Mouse (Mus musculus) right cerebral cortex, adult 2 months (tissue): ENCODE measurements around the gene Fgf9.

Experiments used
- DNase-seq, 2 experiments: peaks; one replicate each; pipeline ENCODE4 v3.0.0; 2021 to 2022; ENCODE audit warnings: low spot score in 2 of 2

Gene Fgf9

GRCm38 (mm10) chr14:58089486-58089885, 19.1 kb downstream of the Fgf9 start:
- DNase-seq, result no peak

- no peak for DNase-seq
These were observed 21.0 kb downstream of the Fgf9 start for GRCm38 (mm10) chr14:58091321-58091720.

- DNase-seq, result no peak
These were observed 29.3 kb downstream of the Fgf9 start for GRCm38 (mm10) chr14:58099599-58099998.

DNA sequence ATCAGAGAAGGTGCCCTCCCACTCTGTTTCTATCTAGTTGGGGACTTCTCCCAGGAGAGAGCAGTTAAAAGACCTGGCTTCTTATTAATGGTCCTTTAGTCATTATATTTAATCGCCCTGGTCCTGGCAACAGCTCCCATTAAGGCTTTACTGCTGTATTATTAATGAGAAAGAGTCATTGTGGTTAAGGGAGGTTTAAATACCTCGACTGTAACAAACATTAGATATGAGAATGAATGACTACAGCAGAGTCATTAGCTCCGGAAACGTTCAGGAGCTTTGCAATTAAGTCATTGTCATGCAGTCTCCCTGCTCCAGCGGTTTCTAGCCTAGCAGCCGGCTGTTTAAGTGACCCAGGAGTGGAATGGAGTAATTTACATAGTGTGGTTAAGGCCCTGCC, 31.0 kb downstream of the Fgf9 start:
- DNase-seq, result no peak

GRCm38 (mm10) chr14:58104266-58104665, 33.9 kb downstream of the Fgf9 start:
- DNase-seq, result no peak

DNA sequence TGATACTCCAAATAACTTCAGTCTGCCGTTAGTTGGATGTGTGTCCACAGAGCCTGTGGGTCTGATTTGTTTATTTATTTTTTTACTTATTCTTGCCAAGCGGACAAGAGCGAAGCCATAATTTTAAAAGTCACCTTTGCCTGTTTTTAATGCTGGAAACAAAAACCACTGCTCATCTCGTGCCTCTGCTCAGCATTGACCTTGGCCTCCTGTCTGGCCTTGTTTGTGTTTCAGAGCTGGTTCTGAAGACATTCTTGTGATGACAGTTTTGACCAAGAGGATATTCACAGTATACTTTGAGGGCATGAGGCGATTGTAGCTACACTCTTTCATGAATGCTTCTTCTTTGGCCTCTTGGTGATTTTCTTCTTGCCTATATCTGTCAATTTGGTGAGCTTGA, 35.2 kb downstream of the Fgf9 start:
- no peak for DNase-seq

DNA sequence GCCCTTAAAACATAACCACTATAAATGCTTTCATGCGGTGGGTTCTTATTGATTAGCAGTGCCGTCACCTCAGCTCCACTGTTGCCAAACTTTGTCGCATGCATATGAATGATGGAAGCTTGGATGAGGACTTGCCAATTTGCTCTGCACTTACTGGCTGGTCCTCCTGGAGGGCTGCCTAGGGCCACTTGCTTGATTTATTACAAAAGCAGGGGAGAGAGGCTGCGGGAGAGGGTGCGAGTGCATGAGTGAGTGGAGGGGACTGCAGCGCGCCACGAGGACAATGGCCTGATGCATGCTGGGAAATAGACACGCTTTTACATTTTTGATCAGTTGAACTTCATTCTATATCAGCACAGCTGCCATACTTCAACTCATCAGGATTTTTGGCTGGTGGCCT, 39.3 kb downstream of the Fgf9 start:
- DNase-seq, result no peak

DNA sequence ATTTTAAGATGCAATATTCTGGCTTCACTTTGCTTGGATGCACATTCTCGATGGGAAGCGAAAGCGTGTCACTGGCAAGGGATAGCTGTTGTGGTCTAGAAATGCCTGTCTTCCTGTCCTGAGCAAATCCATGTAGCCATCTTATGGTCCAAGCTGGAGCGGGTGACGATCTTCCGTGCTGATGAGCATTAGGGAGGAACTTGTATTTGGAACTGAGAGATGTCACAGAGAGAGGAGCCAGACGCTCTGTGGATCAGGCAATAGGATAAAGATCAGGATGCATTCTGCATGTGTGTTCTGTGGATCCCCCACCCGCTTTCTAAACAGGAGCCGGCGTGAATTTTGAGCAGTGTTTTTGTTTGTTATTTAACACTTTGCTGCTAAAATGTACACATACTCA, 41.2 kb downstream of the Fgf9 start:
- no peak for DNase-seq

- no peak for DNase-seq
These were observed 42.0 kb downstream of the Fgf9 start for GRCm38 (mm10) chr14:58112341-58112740.

DNA sequence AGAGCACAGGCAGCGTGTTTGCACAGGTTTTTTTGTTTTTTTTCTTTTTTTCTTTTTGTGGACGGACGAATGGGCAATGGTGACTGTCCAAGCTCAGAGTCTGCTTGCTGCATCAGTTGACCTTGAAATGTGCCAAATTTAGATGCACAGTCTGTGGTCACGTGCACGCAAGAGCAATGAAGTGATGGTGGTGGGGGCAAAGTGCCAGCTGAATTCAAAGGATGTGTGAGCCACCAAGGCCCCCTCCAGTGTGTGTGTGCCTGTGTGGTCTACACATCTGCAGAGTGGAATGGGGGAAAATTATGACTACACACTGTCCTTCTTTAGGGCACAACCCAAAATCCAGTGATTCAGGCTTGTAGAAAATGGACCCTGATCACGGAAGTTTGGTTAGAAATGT, 42.8 kb downstream of the Fgf9 start:
- no peak for DNase-seq

DNA sequence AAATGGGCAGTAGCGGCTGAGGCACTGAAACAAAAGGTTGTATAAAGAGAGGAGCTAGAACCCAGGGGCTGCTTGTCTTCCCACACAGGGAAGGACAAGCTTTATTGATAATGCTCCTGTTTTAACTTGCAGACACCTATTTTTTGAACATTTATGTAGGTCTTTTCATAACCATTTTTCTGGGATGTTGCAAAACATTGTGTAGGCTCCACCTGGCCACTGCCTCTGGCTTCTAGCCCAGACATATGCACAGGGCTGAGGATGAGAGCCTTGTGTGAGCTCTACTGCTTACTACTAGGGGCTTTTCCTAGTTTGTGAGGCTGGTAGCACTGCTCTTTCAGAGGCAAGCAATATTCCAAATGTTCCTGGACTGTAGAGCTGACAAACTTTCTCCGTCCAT, 43.8 kb downstream of the Fgf9 start:
- no peak for DNase-seq

DNA sequence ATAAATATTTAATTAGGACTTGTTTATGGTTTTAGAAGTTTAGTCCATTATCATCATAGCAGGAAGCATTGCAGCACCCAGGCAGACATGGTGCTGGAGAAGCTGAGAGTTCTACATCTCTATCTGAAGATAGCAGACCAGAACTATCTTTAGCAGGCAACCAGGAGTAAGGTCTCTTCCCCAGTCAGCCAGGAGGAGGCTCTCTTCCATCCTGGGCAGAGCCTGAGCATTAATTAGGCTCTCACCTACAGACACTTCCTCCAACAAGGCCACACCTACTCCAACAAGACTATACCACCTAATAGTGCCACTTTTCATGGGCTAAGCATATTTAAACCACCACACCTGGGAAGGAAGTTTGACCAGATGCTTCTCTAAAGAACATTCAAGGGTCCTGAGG, 54.3 kb downstream of the Fgf9 start:
- DNase-seq, result no peak

GRCm38 (mm10) chr14:58126508-58126907, 56.2 kb downstream of the Fgf9 start:
- no peak for DNase-seq

- DNase-seq, result no peak
These were observed 69.2 kb downstream of the Fgf9 start for GRCm38 (mm10) chr14:58139506-58140055.

GRCm38 (mm10) chr14:58149637-58150470, 79.5 kb downstream of the Fgf9 start:
- DNase-seq, result peak; percentile 7 to 11

DNA sequence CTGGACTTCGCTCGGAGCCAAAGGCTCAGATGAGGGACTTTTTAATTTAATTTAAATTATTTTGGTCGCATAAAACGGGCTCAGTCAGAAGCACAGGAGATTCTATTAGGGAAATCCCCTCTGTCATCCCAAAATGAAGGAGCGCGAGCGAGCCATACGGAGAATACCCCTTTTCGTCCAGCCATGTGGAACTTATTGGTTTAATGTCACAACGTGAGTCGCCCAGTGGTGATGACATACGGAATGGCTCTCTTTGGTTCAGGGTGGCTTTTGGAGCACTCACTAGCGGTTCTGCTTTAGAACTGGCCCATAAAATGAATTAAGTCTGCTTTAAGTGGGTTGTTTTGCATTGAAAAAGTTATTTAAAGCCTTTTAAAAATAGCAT, 80.1 kb downstream of the Fgf9 start:
- DNase-seq, result no peak

DNA sequence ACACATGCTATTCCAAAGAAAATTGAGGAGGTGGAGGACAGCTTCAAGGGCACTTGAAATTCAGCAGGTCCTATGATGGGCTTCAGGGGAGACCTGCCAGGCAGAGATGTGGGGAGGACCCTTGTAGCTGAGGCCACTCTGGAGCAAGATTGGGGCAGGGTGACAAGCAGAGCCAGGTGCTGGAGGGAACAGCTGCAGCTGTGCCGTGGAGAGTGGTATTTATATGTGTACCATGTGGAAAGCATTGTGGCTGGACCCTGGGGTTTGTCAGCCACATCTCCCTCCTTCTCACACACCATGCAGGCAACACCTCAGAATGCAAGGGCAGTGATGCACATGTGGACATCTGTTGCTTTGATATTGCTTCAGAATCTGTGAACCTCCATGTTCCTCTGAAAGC, 81.8 kb downstream of the Fgf9 start:
- no peak for DNase-seq

DNA sequence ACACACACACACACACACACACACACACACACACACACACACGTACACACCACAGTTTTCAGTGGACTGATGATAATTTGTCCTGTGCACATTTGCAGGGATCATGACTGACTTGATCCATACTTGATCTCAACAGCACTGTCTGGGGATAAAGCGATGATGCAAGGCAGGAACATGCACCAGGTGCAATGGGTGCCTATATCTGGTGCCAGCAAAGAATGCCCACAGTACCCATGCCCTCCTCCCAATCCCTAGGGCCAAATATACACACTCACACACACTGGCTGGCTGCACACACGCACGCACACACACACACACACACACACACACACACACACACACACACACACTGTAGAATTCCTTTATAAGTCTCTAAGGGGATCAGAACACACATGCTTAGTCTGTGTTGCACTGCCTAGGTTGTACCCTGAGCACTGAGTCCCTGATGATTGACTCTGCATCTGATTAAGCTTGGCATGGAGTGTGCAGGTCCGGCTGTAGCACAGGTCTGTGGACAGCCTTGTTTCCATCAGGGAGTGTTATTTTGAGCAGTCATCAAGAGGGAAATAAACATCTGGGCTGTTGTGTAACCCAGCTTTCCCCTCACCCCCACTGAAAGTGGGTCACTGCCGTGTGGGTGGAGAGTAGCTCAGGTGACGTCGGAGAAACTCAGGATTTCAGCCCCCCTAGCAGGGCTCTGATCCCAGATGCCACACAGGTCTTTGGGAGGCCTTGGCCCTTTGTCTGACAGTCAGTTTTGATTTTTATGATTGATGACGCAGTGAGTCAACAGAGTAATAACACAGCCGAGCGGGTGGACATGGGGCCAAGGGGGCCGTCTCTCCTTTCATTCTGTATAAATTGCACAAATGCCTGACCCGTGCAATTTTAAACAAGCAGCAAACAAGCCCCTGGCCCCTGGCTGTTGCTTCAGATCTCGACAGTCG, 83.4 kb downstream of the Fgf9 start:
- no peak for DNase-seq

DNA sequence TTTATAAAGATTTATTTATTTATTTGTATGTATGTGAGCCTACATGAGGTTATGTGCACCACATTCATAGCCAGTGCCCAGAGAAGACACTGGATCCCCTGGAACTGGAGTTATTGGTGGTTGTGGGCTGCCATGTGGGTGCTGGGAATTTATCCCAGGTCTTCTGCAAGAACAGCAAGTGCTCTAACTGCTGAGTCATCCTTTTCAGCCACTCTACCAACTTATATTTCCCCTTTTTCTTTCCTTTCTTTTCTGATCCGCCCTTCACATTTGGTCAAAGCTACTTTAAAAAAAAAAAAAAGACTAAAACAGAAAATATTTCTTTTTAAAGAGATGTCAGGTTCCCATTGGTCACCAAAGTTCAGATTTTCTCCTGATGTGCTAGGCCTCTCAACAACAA, 90.3 kb downstream of the Fgf9 start:
- DNase-seq, result no peak
